25 mouse cellular contexts compared by ENCODE assay signal in the genomic region with DNA sequence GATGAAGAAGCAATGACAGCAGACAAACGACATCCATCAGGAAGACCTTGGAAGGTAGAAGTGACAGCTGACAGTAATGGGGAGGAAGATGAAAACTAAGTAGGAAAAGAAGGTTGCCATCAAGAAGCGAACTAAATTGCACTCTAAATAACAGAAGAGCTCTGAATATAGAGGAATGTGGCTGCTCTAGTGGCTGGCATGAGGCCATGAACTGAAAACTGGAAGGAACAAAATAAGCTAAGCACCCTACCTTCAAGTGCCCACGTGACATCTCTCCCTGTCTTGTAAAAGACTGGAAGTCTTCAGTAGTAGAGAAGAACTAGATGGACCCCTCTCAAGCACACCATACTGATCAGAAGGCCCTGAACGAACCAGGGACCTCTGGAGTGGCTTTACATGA.
"Had no signal": no experiment of that assay in that cellular context is flagged by ENCODE, and none has a peak within 500 bp of the region (broad histone marks: within the 10 kb centered on the region; RNA-seq: fewer than 3 reads in every experiment).

No protein-coding gene starts in this region.

- H3K9ac ChIP-seq: forebrain, embryonic 15.5 days; forebrain, postnatal 0 days; heart, embryonic 13.5 days; heart, embryonic 15.5 days; hindbrain, embryonic 13.5 days; hindbrain, embryonic 15.5 days; intestine, embryonic 15.5 days; kidney, embryonic 15.5 days; limb, embryonic 13.5 days; limb, embryonic 15.5 days had no signal

- H3K4me1 ChIP-seq: forebrain, embryonic 15.5 days; heart, embryonic 13.5 days; heart, embryonic 15.5 days; hindbrain, embryonic 13.5 days; hindbrain, embryonic 15.5 days; intestine, embryonic 15.5 days; kidney, embryonic 15.5 days; limb, embryonic 13.5 days; limb, embryonic 15.5 days had no signal

- H3K4me3 ChIP-seq: forebrain, embryonic 15.5 days; heart, embryonic 13.5 days; heart, embryonic 15.5 days; hindbrain, embryonic 13.5 days; hindbrain, embryonic 15.5 days; intestine, embryonic 15.5 days; kidney, embryonic 15.5 days; layer of hippocampus, adult 2 months; left cerebral cortex, adult 2 months; limb, embryonic 13.5 days; limb, embryonic 15.5 days had no signal

- H3K4me2 ChIP-seq: forebrain, embryonic 15.5 days; heart, embryonic 11.5 days; heart, embryonic 13.5 days; heart, embryonic 15.5 days; hindbrain, embryonic 13.5 days; hindbrain, embryonic 15.5 days; intestine, embryonic 15.5 days; kidney, embryonic 15.5 days; limb, embryonic 13.5 days; limb, embryonic 15.5 days had no signal

- H3K9me3 ChIP-seq: forebrain, embryonic 15.5 days; heart, embryonic 13.5 days; heart, embryonic 15.5 days; hindbrain, embryonic 13.5 days; hindbrain, embryonic 15.5 days; intestine, embryonic 15.5 days; kidney, embryonic 15.5 days; limb, embryonic 13.5 days; limb, embryonic 15.5 days had no signal

- H3K36me3 ChIP-seq: forebrain, embryonic 15.5 days; heart, embryonic 13.5 days; heart, embryonic 15.5 days; hindbrain, embryonic 13.5 days; hindbrain, embryonic 15.5 days; intestine, embryonic 15.5 days; kidney, embryonic 15.5 days; limb, embryonic 13.5 days; limb, embryonic 15.5 days had no signal

- H3K27ac ChIP-seq: forebrain, embryonic 15.5 days; heart, embryonic 13.5 days; heart, embryonic 15.5 days; hindbrain, embryonic 13.5 days; hindbrain, embryonic 15.5 days; intestine, embryonic 15.5 days; kidney, embryonic 15.5 days; kidney, postnatal 0 days; layer of hippocampus, adult 2 months; left cerebral cortex, adult 2 months; limb, embryonic 13.5 days; limb, embryonic 15.5 days had no signal

- DNase-seq: forebrain, postnatal 0 days; gastrocnemius, postnatal 14 days; gastrocnemius, postnatal 36 days; heart, adult 18-20 months; heart, postnatal 14 days; heart, postnatal 36 days; kidney, adult 18-20 months; kidney, adult 9 months; kidney, postnatal 14 days; kidney, postnatal 36 days had no signal

- H3K27me3 ChIP-seq: forebrain, embryonic 15.5 days; heart, embryonic 13.5 days; heart, embryonic 15.5 days; hindbrain, embryonic 13.5 days; hindbrain, embryonic 15.5 days; intestine, embryonic 15.5 days; kidney, embryonic 15.5 days; limb, embryonic 13.5 days; limb, embryonic 15.5 days had no signal

- ATAC-seq: forebrain, embryonic 15.5 days; forebrain, postnatal 0 days; inflammation-experienced regulatory T-cells, adult 6 months; intestine, embryonic 15.5 days; intestine, postnatal 0 days had no signal
